Mouse (Mus musculus) liver, embryonic 11.5 days (tissue): Measurements from ENCODE around the gene Iqsec1. TPM values are rescaled to one million over a fixed set of nuclear protein-coding genes. Genes with fewer than 3 reads are reported as not detected.

Experiments used
- ATAC-seq: fragments of 200-750 bp; cut with Nextera tagmentation; replicated peaks from 2 replicates; pipeline ENCODE4 v1.8.0; 2017; ENCODE audit warnings: moderate number of reproducible peaks, mild to moderate bottlenecking, moderate TSS enrichment, moderate library complexity; ENCODE audit not compliant: low FRiP score
- DNase-seq: peaks from one replicate; pipeline ENCODE4 v3.0.0-alpha.2; 2017; ENCODE audit warnings: low spot score
- H3K27ac ChIP-seq: fragments of 300-500 bp; sonication (generic); 2 replicates; pipeline ENCODE4 v1.5.1; 2014; ENCODE audit warnings: mild to moderate bottlenecking, low read depth, low read length, control low read depth
- H3K27me3 ChIP-seq: fragments of 300-500 bp; sonication (generic); replicated peaks from 2 replicates; pipeline ENCODE4 v1.6.1; 2014; ENCODE audit warnings: low read length, mixed read lengths; ENCODE audit not compliant: control insufficient read depth, insufficient read depth
- H3K36me3 ChIP-seq: fragments of 300-500 bp; sonication (generic); 2 replicates; pipeline ENCODE4 v1.6.1; 2014; ENCODE audit warnings: mild to moderate bottlenecking, low read length, moderate library complexity, mixed read lengths; ENCODE audit not compliant: control insufficient read depth, insufficient read depth
- H3K4me1 ChIP-seq: fragments of 300-500 bp; sonication (generic); replicated peaks from 2 replicates; pipeline ENCODE4 v1.6.1; 2014; ENCODE audit warnings: low read length, mixed read lengths; ENCODE audit not compliant: control insufficient read depth, insufficient read depth
- H3K4me2 ChIP-seq: fragments of 300-500 bp; sonication (generic); 2 replicates; pipeline ENCODE4 v1.6.1; 2014; ENCODE audit warnings: mild to moderate bottlenecking, control low read depth, moderate library complexity
- H3K4me3 ChIP-seq: fragments of 300-500 bp; sonication (generic); 2 replicates; pipeline ENCODE4 v1.5.1; 2014; ENCODE audit warnings: low read depth, low read length, control low read depth
- H3K9ac ChIP-seq: fragments of 300-500 bp; sonication (generic); 2 replicates; pipeline ENCODE4 v1.6.1; 2014; ENCODE audit warnings: low read depth, low read length, control low read depth
- H3K9me3 ChIP-seq: fragments of 300-500 bp; sonication (generic); 2 replicates; pipeline ENCODE4 v1.6.1; 2016; ENCODE audit warnings: low read length, inconsistent platforms, mixed read lengths; ENCODE audit not compliant: control insufficient read depth
- WGBS: fragments of 180-500 bp; shearing (Covaris S2); extraction: QIAGEN DNeasy Blood & Tissue Kit; methylation state at CpG from one replicate; pipeline ENCODE4 v1.1.7; 2014; 5-methylcytosine and 5-hydroxymethylcytosine counted together
- polyA plus RNA-seq: library from polyadenylated mRNA; unstranded; fragments of >200 nt; fragmentation: Nextera tagmentation; extraction: Ambion mirVana; gene quantifications from 2 replicates; pipeline ENCODE4 v1.2.1, GENCODE M21; 2014

Gene Iqsec1
- polyA plus RNA-seq, 1 experiment from 2014 or later, result 9.1 TPM

GRCm38 (mm10) chr6:90712063-90712462 lies 276.4 kb downstream of the Iqsec1 start:
- WGBS, result 59% methylated on average over 3 of the region's 3 CpGs

GRCm38 (mm10) chr6:90711476-90712035 lies 276.9 kb downstream of the Iqsec1 start:
- peaks cover 74% of the 10 kb centered on the region for H3K4me1 ChIP-seq
- peak overlapping the region; percentile 56; the same call in 1 of the 2 replicates for H3K27ac ChIP-seq
- 81% methylated on average over 12 of the region's 12 CpGs for WGBS
- no peak for ATAC-seq
- no peaks in the 10 kb centered on the region for H3K9me3 ChIP-seq
- no peaks in the 10 kb centered on the region for H3K27me3 ChIP-seq
- H3K9ac ChIP-seq, result no peak overlapping the region
- no peak overlapping the region for H3K4me3 ChIP-seq
- H3K4me2 ChIP-seq, result no peak overlapping the region
- H3K36me3 ChIP-seq, result no peaks in the 10 kb centered on the region
- DNase-seq, result no peak

More at GRCm38 (mm10) chr6:90712063-90712462, 276.4 kb downstream of the Iqsec1 start:
- no peak overlapping the region for H3K4me3 ChIP-seq
- H3K4me1 ChIP-seq, result peaks cover 69% of the 10 kb centered on the region
- peak overlapping the region; percentile 56 for H3K27ac ChIP-seq
- DNase-seq (no peak), ATAC-seq (no peak)
- no peaks in the 10 kb centered on the region for H3K36me3 ChIP-seq
- H3K9ac ChIP-seq, result no peak overlapping the region
- H3K9me3 ChIP-seq, result no peaks in the 10 kb centered on the region
- H3K27me3 ChIP-seq, result no peaks in the 10 kb centered on the region
- no peak overlapping the region; the same call in 1 of the 2 replicates for H3K4me2 ChIP-seq

- DNase-seq (no peak), ATAC-seq (no peak)
- H3K27me3 ChIP-seq, result no peaks in the 10 kb centered on the region
- H3K27ac ChIP-seq, result peak overlapping the region; percentile 85
- no peaks in the 10 kb centered on the region for H3K36me3 ChIP-seq
- WGBS, result 82% methylated on average over 5 of the region's 5 CpGs
- H3K9ac ChIP-seq, result no peak overlapping the region; the same call in 1 of the 2 replicates
- no peak overlapping the region for H3K4me2 ChIP-seq
- H3K4me3 ChIP-seq, result no peak overlapping the region
- H3K4me1 ChIP-seq, result peaks cover 80% of the 10 kb centered on the region
- no peaks in the 10 kb centered on the region for H3K9me3 ChIP-seq
Measured at GRCm38 (mm10) chr6:90710778-90711177, 277.7 kb downstream of the Iqsec1 start.

- H3K9me3 ChIP-seq, result no peaks in the 10 kb centered on the region
- ATAC-seq (peak; percentile 95), DNase-seq (peak; percentile 59)
- H3K27ac ChIP-seq, result peak overlapping the region; percentile 85
- H3K36me3 ChIP-seq, result no peaks in the 10 kb centered on the region
- H3K4me1 ChIP-seq, result peaks cover 81% of the 10 kb centered on the region
- no peaks in the 10 kb centered on the region for H3K27me3 ChIP-seq
- H3K4me2 ChIP-seq, result peak overlapping the region; percentile 54
- H3K9ac ChIP-seq, result peak overlapping the region; percentile 58
- 70% methylated on average over 9 of the region's 9 CpGs for WGBS
- H3K4me3 ChIP-seq, result 0 out of 2 replicates have a peak overlapping the region, but pooled peaks have one; percentile 1
Measured at GRCm38 (mm10) chr6:90709929-90710777, 278.3 kb downstream of the Iqsec1 start.

GRCm38 (mm10) chr6:90708061-90708618 lies 280.3 kb downstream of the Iqsec1 start:
- ATAC-seq (no peak), DNase-seq (no peak)
- peaks cover 83% of the 10 kb centered on the region for H3K4me1 ChIP-seq
- no peaks in the 10 kb centered on the region for H3K36me3 ChIP-seq
- no peaks in the 10 kb centered on the region for H3K9me3 ChIP-seq
- no peaks in the 10 kb centered on the region for H3K27me3 ChIP-seq
- H3K27ac ChIP-seq, result no peak overlapping the region
- H3K4me2 ChIP-seq, result no peak overlapping the region
- no peak overlapping the region for H3K4me3 ChIP-seq
- no peak overlapping the region for H3K9ac ChIP-seq

- DNase-seq, result no peak
- H3K9ac ChIP-seq, result no peak overlapping the region
- no peaks in the 10 kb centered on the region for H3K36me3 ChIP-seq
- H3K27me3 ChIP-seq, result no peaks in the 10 kb centered on the region
- 0 out of 2 replicates have a peak overlapping the region, but pooled peaks have one; percentile 1 for H3K27ac ChIP-seq
- no peaks in the 10 kb centered on the region for H3K9me3 ChIP-seq
- no peak overlapping the region for H3K4me3 ChIP-seq
- H3K4me1 ChIP-seq, result peaks cover 81% of the 10 kb centered on the region
- 0 out of 2 replicates have a peak, but pooled peaks have one; percentile 17 for ATAC-seq
- WGBS, result 71% methylated on average over 4 of the region's 4 CpGs
- no peak overlapping the region for H3K4me2 ChIP-seq
Measured at GRCm38 (mm10) chr6:90707143-90707542, 281.3 kb downstream of the Iqsec1 start.

GRCm38 (mm10) chr6:90706490-90706889 lies 282.0 kb downstream of the Iqsec1 start:
- no peak for ATAC-seq
- DNase-seq, result no peak
- H3K4me3 ChIP-seq, result no peak overlapping the region
- H3K4me2 ChIP-seq, result no peak overlapping the region
- H3K9me3 ChIP-seq, result no peaks in the 10 kb centered on the region
- no peaks in the 10 kb centered on the region for H3K36me3 ChIP-seq
- 0 out of 2 replicates have a peak overlapping the region, but pooled peaks have one; percentile 1 for H3K27ac ChIP-seq
- H3K27me3 ChIP-seq, result no peaks in the 10 kb centered on the region
- H3K9ac ChIP-seq, result 0 out of 2 replicates have a peak overlapping the region, but pooled peaks have one; percentile 0
- WGBS, result 80% methylated on average over 10 of the region's 10 CpGs
- peaks cover 78% of the 10 kb centered on the region for H3K4me1 ChIP-seq

- Histone ChIP-seq H3K27ac (no peak overlapping the region), H3K9me3 (no peaks in the 10 kb centered on the region), H3K27me3 (no peaks in the 10 kb centered on the region), H3K4me3 (no peak overlapping the region), H3K36me3 (no peaks in the 10 kb centered on the region), H3K9ac (no peak overlapping the region), H3K4me2 (no peak overlapping the region), H3K4me1 (peaks cover 75% of the 10 kb centered on the region)
- ATAC-seq (no peak), DNase-seq (no peak)
- WGBS, result 84% methylated on average over 3 of the region's 3 CpGs
Measured at GRCm38 (mm10) chr6:90705738-90706137, 282.7 kb downstream of the Iqsec1 start.
